19 mouse cellular contexts compared by ENCODE assay signal in the genomic region with DNA sequence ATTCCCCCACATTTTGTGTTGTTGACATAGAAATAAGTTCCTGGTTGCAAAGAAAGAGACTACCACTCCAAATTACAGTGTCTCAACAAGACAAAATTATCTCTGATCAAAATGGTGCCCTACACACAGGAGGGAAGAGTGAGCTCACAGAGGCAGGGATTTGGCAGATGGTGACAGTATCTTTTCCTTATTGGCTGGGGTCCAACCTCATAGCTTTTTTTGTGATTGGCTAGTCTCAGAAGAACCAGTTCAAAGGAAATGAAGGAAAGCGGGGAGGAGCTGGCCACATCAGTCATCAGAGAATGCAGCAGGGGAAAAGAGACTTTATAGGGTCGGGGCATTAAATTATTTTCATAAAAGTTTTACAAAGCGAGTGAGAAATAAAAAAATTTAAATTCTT.
A peak's percentile ranks its signal among the peaks of the same experiment; 100 is the strongest.
DNase-seq lines count a peak whose midpoint lies in the region; ATAC-seq and TF ChIP-seq lines count a peak whose summit lies in the region.
"Had no signal": no experiment of that assay in that cellular context is flagged by ENCODE, and none has a peak within 500 bp of the region (broad histone marks: within the 10 kb centered on the region; RNA-seq: fewer than 3 reads in every experiment).

No protein-coding gene starts in this region.

- TF ChIP-seq POLR2A in lung, adult 2 months (IDR thresholded peaks at IDR 0.05; ENCODE audit: borderline replicate concordance, extremely low read depth, low read depth, low read length), result no peak
- no peak for TF ChIP-seq POLR2A in brain, embryonic 14.5 days (IDR thresholded peaks at IDR 0.05; ENCODE audit: borderline replicate concordance, extremely low read depth, insufficient read depth, insufficient read length, poor library complexity, severe bottlenecking)

- no peak for TF ChIP-seq CTCF in lung, embryonic 14.5 days (IDR thresholded peaks at IDR 0.05; ENCODE audit: low read depth)
- no peak for TF ChIP-seq CTCF in lung, adult 2 months (IDR thresholded peaks at IDR 0.05; ENCODE audit: insufficient read depth, low read length)
- no peak for TF ChIP-seq CTCF in midbrain, postnatal 0 days (IDR thresholded peaks at IDR 0.05)
- no peak for TF ChIP-seq CTCF in brain, embryonic 14.5 days (IDR thresholded peaks at IDR 0.05; ENCODE audit: borderline replicate concordance, extremely low read depth, insufficient read depth, insufficient read length)

- DNase-seq in embryonic facial prominence, embryonic 14.5 days (ENCODE audit: low spot score), result peak; percentile 29
- DNase-seq in embryonic facial prominence, embryonic 10.5 days (ENCODE audit: low spot score), result no peak
- DNase-seq in lung, embryonic 14.5 days, result peak; percentile 70
- no peak for DNase-seq in lung, adult 2 months
- DNase-seq in midbrain, postnatal 0 days (ENCODE audit: low spot score), result peak; percentile 42
- peak; percentile 82 for DNase-seq in brain, embryonic 14.5 days (ENCODE audit: low read depth)
- no peak for DNase-seq in heart, adult 11 months
- DNase-seq: adrenal gland, postnatal 10 days; cerebellum, adult 11-12 months; cerebellum, adult 9-10 months; cerebellum, postnatal 36 days; forebrain, postnatal 0 days; gastrocnemius, postnatal 14 days had no signal

- 60% methylated on average over 3 of the region's 3 CpGs for WGBS in embryonic facial prominence, embryonic 14.5 days
- WGBS in embryonic facial prominence, embryonic 10.5 days, result 90% methylated on average over 3 of the region's 3 CpGs
- 42% methylated on average over 3 of the region's 3 CpGs for WGBS in lung, embryonic 14.5 days
- WGBS in lung, adult 2 months, result 52% methylated on average over 3 of the region's 3 CpGs
- 76% methylated on average over 3 of the region's 3 CpGs for WGBS in midbrain, postnatal 0 days
- WGBS in midbrain, embryonic 16.5 days, result 69% methylated on average over 3 of the region's 3 CpGs

- no peak overlapping the region for H3K9ac ChIP-seq in embryonic facial prominence, embryonic 14.5 days (ENCODE audit: low read depth, low read length)
- no peak overlapping the region for H3K9ac ChIP-seq in lung, embryonic 14.5 days
- H3K9ac ChIP-seq in midbrain, postnatal 0 days (replicated peaks; ENCODE audit: low read length, poor library complexity, severe bottlenecking), result no peak overlapping the region
- no peak overlapping the region for H3K9ac ChIP-seq in midbrain, embryonic 16.5 days (ENCODE audit: low read depth, low read length)
- H3K9ac ChIP-seq: forebrain, embryonic 12.5 days; forebrain, postnatal 0 days; heart, embryonic 12.5 days; hindbrain, embryonic 15.5 days had no signal

- no peak for ATAC-seq in embryonic facial prominence, embryonic 14.5 days (ENCODE audit: low read depth)
- no peak for ATAC-seq in lung, embryonic 14.5 days (ENCODE audit: insufficient read depth)
- no peak for ATAC-seq in midbrain, postnatal 0 days (ENCODE audit: low FRiP score)
- no peak for ATAC-seq in midbrain, embryonic 16.5 days
- ATAC-seq: forebrain, postnatal 0 days; inflammation-experienced regulatory T-cells, adult 6 months had no signal

- no peak overlapping the region for H3K4me3 ChIP-seq in embryonic facial prominence, embryonic 14.5 days (ENCODE audit: low read depth, low read length)
- no peak overlapping the region for H3K4me3 ChIP-seq in embryonic facial prominence, embryonic 10.5 days
- no peak overlapping the region for H3K4me3 ChIP-seq in lung, embryonic 14.5 days (ENCODE audit: low read depth, low read length)
- no peak overlapping the region for H3K4me3 ChIP-seq in lung, adult 2 months (replicated peaks; ENCODE audit: extremely low read depth, low read depth, low read length)
- no peak overlapping the region for H3K4me3 ChIP-seq in midbrain, postnatal 0 days (ENCODE audit: low read depth, low read length)
- H3K4me3 ChIP-seq in midbrain, embryonic 16.5 days (ENCODE audit: low read depth, low read length), result no peak overlapping the region
- H3K4me3 ChIP-seq: forebrain, embryonic 12.5 days; heart, embryonic 12.5 days; hindbrain, embryonic 15.5 days had no signal

- no peaks in the 10 kb centered on the region for H3K27me3 ChIP-seq in embryonic facial prominence, embryonic 14.5 days (replicated peaks; ENCODE audit: control insufficient read depth, insufficient read depth, low read length)
- no peaks in the 10 kb centered on the region for H3K27me3 ChIP-seq in embryonic facial prominence, embryonic 10.5 days (replicated peaks; ENCODE audit: low read depth, poor library complexity, severe bottlenecking)
- no peaks in the 10 kb centered on the region for H3K27me3 ChIP-seq in lung, embryonic 14.5 days (ENCODE audit: insufficient read depth, low read length)
- no peaks in the 10 kb centered on the region for H3K27me3 ChIP-seq in midbrain, postnatal 0 days (ENCODE audit: insufficient read depth, low read length)
- H3K27me3 ChIP-seq in midbrain, embryonic 16.5 days (ENCODE audit: control insufficient read depth, insufficient read depth, low read depth, low read length), result no peaks in the 10 kb centered on the region
- H3K27me3 ChIP-seq: CH12.LX; forebrain, embryonic 12.5 days; heart, embryonic 12.5 days; hindbrain, embryonic 15.5 days had no signal

- no peaks in the 10 kb centered on the region for H3K4me1 ChIP-seq in embryonic facial prominence, embryonic 14.5 days (ENCODE audit: control insufficient read depth, insufficient read depth, low read length)
- no peaks in the 10 kb centered on the region for H3K4me1 ChIP-seq in embryonic facial prominence, embryonic 10.5 days
- H3K4me1 ChIP-seq in lung, embryonic 14.5 days (ENCODE audit: insufficient read depth), result no peaks in the 10 kb centered on the region
- H3K4me1 ChIP-seq in lung, adult 2 months (ENCODE audit: control insufficient read depth, insufficient read depth, low read length), result no peaks in the 10 kb centered on the region
- H3K4me1 ChIP-seq in midbrain, postnatal 0 days (ENCODE audit: insufficient read depth, low read length), result no peaks in the 10 kb centered on the region
- H3K4me1 ChIP-seq in midbrain, embryonic 16.5 days (ENCODE audit: control insufficient read depth, insufficient read depth, low read length), result no peaks in the 10 kb centered on the region
- H3K4me1 ChIP-seq: forebrain, embryonic 12.5 days; heart, embryonic 12.5 days; hindbrain, embryonic 15.5 days had no signal

- no peaks in the 10 kb centered on the region for H3K36me3 ChIP-seq in embryonic facial prominence, embryonic 14.5 days (ENCODE audit: control insufficient read depth, insufficient read depth, low read length)
- H3K36me3 ChIP-seq in embryonic facial prominence, embryonic 10.5 days (replicated peaks), result no peaks in the 10 kb centered on the region
- no peaks in the 10 kb centered on the region for H3K36me3 ChIP-seq in lung, embryonic 14.5 days (ENCODE audit: insufficient read depth)
- H3K36me3 ChIP-seq in midbrain, postnatal 0 days (ENCODE audit: insufficient read depth, low read length), result no peaks in the 10 kb centered on the region
- H3K36me3 ChIP-seq in midbrain, embryonic 16.5 days (ENCODE audit: control insufficient read depth, insufficient read depth, low read length), result no peaks in the 10 kb centered on the region
- H3K36me3 ChIP-seq: forebrain, embryonic 12.5 days; heart, embryonic 12.5 days; hindbrain, embryonic 15.5 days had no signal

- no peak overlapping the region for H3K27ac ChIP-seq in embryonic facial prominence, embryonic 14.5 days (replicated peaks; ENCODE audit: low read depth, low read length)
- no peak overlapping the region for H3K27ac ChIP-seq in embryonic facial prominence, embryonic 10.5 days (replicated peaks)
- H3K27ac ChIP-seq in lung, embryonic 14.5 days (ENCODE audit: low read depth), result no peak overlapping the region
- H3K27ac ChIP-seq in midbrain, postnatal 0 days (ENCODE audit: low read depth, low read length), result no peak overlapping the region
- H3K27ac ChIP-seq in midbrain, embryonic 16.5 days (ENCODE audit: low read length), result no peak overlapping the region
- H3K27ac ChIP-seq: forebrain, embryonic 12.5 days; hindbrain, embryonic 15.5 days had no signal

- H3K4me2 ChIP-seq in embryonic facial prominence, embryonic 14.5 days (ENCODE audit: low read depth, low read length), result no peak overlapping the region
- no peak overlapping the region for H3K4me2 ChIP-seq in lung, embryonic 14.5 days
- H3K4me2 ChIP-seq in midbrain, postnatal 0 days (ENCODE audit: low read depth, low read length, poor library complexity, severe bottlenecking), result no peak overlapping the region
- no peak overlapping the region for H3K4me2 ChIP-seq in midbrain, embryonic 16.5 days (ENCODE audit: low read length)
- H3K4me2 ChIP-seq: forebrain, embryonic 12.5 days; heart, embryonic 12.5 days; hindbrain, embryonic 15.5 days had no signal

- no peaks in the 10 kb centered on the region for H3K9me3 ChIP-seq in embryonic facial prominence, embryonic 14.5 days (ENCODE audit: control insufficient read depth, low read length)
- no peaks in the 10 kb centered on the region for H3K9me3 ChIP-seq in embryonic facial prominence, embryonic 10.5 days
- H3K9me3 ChIP-seq in lung, embryonic 14.5 days (ENCODE audit: low read depth, low read length), result no peaks in the 10 kb centered on the region
- H3K9me3 ChIP-seq in midbrain, postnatal 0 days (ENCODE audit: low read length), result no peaks in the 10 kb centered on the region
- no peaks in the 10 kb centered on the region for H3K9me3 ChIP-seq in midbrain, embryonic 16.5 days (replicated peaks; ENCODE audit: control insufficient read depth, low read length, poor library complexity, severe bottlenecking)
- H3K9me3 ChIP-seq: forebrain, embryonic 12.5 days; heart, embryonic 12.5 days; hindbrain, embryonic 15.5 days had no signal

Comparison
In these comparisons a context has a peak if more than half of its experiments do, and no peak if none do; other contexts are left out.
1. DNase-seq: peak in embryonic facial prominence, embryonic 14.5 days (single experiment), lung, embryonic 14.5 days (single experiment), midbrain, postnatal 0 days (single experiment) and brain, embryonic 14.5 days (single experiment); none in embryonic facial prominence, embryonic 10.5 days (single experiment), lung, adult 2 months (single experiment) and heart, adult 11 months (single experiment).